Mouse (Mus musculus): ENCODE measurements around the gene Pxylp1.
A peak's percentile ranks its signal among the peaks of the same experiment; 100 is the strongest.

Pxylp1 gene

DNA sequence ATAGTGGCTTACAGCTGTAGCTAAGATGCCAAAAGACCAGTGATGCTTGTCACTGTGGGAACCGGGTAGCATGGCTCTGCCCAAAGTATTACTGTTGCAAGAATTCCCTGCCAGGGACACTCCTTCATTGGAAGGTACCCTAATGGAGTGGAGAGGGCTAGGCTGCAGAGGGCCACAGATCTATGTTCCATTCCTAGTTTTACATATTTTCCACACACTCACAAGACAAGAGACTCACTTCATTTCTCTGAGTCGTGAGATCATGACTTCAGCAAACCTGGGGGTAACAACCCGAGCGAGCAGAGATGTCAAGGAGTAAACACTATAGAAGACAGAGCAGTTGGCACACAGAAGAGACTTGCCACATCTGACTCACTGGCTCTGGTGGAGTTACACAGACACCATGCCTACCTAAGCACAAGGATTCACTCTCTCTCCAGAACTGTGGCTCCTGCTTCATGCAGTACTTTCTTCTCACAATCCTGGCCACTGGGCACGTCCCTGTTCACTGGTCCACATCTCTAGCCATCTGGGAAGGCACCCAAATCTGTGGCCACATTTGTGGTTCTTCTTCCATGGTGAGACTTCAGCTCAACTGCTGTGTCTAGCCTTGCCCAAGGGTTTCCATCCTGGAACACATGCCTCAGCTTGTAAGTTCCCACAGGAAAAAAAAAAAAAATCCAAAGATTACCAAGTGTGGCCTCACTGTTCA is 31.9 kb downstream of the Pxylp1 start:
- DNase-seq (ENCODE audit: low spot score in 2 of 2), result no peak

DNA sequence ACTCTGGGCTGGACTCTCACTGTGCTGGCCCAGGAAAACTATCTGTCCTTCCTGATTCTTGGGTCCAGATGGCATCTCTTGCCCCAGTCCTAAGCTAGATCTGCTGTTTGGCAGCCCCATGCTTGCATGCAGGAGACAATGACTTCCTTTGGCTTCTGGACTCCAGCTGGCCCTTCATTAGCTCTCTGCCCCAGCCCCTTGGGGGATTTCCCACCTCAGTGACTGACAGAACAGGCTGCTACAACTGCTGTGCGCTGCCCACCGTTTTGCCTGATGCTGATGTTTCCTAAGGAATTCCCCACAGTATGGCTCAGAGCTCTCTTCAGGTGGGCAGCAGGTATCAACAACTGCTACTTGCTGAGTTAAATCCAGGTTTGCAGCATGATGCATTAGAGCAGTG is 33.4 kb downstream of the Pxylp1 start:
- no peak for DNase-seq (ENCODE audit: low spot score in 2 of 2)

DNA sequence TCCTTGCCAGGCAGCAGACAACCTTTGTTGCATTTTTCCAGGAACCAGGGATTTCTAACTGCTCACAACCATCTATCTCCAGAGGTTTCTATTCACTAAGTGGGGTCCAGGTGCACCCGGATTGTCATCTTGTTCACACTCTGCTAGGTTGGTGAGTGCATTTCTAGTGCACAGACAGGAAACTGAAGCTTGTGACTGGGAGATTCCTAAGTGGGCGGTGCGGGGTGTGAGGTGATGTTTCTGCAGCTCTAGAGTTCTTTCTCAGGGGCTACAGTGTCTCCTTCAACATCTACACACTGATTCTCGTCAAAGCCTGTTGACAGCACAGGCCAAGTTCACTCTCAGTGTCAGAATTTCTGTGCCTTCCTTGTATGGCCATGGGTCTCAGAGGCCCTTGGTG is 34.6 kb downstream of the Pxylp1 start:
- DNase-seq (ENCODE audit: low spot score in 2 of 2), result no peak

DNA sequence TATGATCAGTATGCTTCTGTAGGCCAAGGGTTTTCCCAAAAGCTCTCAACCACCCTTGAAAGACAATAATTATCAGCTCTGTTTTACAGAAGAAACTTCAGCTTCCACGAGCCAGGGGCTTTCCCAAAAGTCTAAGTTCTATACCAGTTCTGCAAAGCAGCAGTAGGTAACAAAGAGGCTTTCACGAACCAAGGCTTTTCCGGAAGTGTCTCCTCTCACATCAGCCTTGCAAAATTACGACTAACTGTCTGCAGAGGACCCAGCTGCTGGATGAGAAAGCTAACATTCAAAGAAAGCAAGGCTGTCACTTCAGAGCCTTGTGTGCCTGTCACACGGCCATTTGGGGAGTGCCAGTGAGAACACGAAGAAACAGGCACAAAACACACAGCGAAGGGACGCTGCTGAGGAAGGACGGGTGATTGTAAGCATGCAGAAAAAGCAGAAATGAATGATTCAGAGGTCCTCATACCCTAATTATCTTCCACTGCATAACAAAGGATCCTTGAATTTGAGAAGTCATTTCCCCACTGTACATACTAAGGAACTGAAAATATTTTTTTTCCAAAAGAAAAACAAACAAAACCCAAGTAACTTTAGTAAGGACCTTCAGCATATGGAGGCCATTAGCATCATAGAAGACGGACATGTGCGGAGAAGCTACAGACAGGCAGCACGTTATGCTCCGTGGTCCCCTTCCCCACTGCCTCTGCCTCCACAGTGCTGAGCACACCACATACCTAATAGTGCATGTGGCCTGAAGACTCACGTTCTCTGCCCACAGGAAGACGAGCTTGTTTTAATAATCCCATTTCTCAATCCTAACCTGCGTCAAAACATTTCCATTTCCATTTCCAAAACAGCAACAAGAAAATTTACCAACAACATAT is 38.9 kb downstream of the Pxylp1 start:
- no peak for DNase-seq (ENCODE audit: low spot score in 2 of 2)

DNA sequence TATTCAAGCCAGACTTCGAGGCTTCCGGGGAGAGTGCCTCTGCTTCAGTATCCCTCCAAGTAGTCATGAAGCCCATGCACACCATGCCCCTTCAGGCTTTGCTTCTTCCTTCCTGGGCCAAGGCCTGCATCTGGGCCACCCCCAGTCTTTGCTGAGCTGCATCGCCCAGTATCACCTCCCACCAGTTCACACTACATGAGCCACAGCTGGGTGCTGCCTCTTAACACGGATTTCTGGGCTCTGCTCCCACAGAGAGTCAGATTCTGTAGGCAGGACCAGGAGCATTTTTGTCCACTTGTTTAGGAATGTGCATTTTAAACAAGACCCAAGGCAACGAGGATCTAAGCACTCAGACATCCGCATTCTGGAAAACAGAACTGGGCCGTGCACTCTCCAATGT is 40.8 kb downstream of the Pxylp1 start:
- no peak for DNase-seq (ENCODE audit: low spot score in 2 of 2)

DNA sequence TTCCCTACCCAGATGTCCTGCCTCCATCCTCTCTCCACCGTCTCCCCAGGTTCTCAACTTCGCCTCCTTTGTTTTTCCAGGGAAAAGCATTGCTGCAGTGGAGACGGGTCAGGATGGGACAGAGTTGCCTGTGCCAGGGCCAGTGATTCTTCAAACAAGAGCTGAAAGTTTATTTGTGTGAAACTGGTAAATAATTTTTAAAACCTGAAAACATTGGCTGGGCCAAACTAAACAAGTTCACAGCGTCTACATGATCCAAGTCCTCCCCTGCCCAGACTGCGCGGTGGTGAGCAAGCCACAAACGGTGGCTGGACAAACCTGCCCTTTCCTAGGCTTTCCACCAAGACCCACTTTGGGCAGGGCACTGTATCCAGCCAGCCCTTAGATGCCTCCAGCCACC is 41.4 kb downstream of the Pxylp1 start:
- no peak for DNase-seq (ENCODE audit: low spot score in 2 of 2)

DNA sequence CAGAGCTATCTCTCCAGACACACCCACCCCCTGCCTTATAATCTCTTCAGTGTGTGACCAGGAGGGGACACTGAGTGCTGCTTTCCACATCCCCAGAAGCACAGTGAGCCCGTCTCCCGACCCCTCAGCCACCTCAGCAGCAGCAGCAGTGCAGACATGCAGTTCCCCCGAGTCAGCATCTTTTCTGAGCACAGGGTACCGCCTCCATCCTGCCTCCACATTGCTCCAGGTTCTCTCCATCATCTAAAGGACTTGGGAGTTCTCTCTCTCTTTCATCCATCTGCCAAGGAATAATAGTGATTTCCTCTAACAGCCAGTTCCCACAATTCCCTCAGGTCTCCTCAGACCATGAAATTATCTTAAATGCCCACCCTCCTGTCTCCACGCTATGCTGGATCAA is 43.5 kb downstream of the Pxylp1 start:
- no peak for DNase-seq (ENCODE audit: low spot score in 2 of 2)

DNA sequence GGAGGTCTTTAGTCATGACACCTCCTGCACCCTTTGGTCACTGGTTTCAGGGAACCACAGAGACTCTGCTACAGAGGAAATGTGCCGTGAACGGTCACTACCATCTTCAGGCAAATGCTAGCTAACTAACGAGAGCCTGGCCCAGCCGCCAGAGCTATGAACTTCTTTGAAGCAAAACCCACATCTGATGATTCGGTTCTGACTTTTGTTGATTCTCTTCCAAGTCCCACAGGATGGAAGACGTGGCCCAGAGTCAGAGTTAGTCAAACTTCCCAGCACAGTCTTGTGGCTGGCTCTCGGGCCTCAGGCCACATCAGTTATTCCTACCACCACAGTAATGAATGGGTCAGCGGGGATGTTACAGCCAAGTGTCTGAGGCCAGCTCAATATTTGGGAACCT is 46.1 kb downstream of the Pxylp1 start:
- no peak for DNase-seq (ENCODE audit: low spot score in 2 of 2)

DNA sequence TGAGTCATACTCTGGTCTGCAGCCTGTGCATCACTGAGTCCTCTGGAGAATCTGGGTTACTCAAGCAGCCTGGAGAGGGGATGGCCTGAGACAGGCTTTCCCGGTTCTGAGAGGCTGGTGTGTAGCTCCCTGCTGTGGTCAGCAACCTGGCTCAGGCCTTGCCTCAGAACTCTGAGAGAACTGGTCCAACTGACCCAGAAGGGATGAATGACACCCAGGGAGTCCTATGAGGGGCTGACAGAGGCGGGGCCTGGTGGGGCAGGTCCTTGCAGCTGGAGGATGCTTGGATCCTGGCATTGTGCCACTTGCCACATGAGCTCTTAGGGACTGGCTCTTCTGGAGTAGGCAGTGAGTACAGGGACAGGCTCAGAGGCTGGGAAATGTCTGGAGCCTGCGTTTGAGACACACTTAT is 47.7 kb downstream of the Pxylp1 start:
- DNase-seq (ENCODE audit: low spot score in 2 of 2), result no peak

DNA sequence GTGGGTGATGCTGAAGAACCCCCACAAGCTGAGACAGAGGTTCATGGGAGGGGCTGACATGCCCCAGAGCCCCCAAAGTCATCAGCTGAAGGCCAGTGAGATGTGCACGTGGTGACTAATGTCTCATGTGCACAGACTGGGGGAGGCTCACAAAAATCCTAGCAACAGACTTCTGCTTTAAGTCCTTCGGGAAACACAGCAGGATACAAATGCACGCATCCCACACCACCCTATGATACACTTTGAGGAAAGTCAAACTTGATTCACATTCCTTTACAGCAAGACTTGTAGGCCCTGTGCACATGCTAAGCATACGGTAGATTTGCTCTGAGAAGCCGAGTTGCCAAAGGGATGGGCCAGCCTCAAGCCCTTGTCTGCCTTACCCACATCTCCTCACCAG is 53.1 kb downstream of the Pxylp1 start:
- no peak for DNase-seq (ENCODE audit: low spot score in 2 of 2)

DNA sequence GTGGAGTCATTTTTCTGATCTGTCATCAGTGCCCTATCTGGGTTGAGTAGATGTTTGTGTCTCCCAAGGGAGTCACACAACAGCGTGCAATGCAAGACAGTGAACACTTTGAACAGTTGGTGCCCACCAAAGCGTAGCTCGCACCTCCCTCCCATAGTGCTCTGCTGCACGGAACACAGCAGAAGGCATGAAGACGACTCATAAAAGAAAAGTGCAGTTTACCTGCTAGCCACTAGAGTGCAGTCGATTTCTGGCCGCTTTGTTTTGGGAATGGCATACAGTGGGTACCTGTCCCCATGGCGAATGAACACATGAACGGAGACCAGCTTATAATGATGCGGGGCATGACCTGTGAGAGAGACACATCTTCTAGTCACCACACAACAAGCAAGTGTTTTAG is 53.6 kb downstream of the Pxylp1 start:
- peak in 1 of 2 experiments; percentile 40 for DNase-seq (ENCODE audit: low spot score in 2 of 2)

DNA sequence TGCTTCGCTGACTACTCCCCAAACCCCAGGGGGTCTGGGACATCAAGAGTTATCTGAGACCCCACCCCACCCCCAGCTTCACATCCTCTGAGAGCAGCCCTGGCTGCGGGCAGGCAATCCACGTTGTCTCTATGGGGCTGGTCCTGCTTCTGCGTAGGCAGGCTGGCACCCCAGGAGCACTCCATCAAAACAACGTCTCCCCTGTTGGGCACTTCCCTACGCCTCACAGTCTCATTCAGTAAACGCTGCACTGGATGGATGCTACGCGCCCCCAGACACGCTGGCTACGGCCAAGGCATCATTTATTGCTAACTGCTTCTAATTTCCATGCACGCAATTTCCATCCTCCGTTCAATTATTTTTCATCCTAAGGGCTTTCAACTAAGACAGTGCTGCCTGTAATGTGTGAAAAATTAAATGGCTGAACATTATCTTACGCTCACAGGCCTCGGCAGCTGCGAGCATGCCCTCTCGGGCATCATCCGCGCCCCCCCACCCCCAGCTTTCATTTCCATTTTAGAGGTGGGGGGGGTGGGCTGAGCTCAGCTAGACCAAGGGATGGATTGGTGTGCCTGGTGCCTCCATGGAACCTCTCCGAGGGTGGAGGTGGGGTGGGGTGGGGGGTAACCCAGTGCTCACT is 54.6 kb downstream of the Pxylp1 start:
- DNase-seq (ENCODE audit: low spot score in 2 of 2), result no peak

DNA sequence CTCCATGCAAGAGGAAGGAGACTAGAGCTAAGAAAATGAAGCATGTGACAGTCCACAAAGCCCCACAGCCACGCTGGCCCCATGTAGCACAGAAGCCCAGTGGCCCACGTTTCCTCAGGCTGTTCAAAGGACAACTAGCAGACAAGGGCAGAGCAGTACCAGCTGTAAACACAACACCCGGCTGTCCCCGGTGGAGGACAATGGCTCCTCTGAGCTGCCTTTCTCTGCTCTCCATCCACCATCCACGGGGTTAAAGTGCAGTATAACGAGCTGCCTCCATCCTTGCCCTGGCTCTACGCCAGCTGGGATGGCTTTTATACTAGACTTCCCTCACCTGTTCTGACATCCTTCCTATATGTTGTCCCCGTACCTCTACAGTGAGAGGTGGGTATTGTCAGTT is 55.5 kb downstream of the Pxylp1 start:
- DNase-seq (ENCODE audit: low spot score in 2 of 2), result no peak

DNA sequence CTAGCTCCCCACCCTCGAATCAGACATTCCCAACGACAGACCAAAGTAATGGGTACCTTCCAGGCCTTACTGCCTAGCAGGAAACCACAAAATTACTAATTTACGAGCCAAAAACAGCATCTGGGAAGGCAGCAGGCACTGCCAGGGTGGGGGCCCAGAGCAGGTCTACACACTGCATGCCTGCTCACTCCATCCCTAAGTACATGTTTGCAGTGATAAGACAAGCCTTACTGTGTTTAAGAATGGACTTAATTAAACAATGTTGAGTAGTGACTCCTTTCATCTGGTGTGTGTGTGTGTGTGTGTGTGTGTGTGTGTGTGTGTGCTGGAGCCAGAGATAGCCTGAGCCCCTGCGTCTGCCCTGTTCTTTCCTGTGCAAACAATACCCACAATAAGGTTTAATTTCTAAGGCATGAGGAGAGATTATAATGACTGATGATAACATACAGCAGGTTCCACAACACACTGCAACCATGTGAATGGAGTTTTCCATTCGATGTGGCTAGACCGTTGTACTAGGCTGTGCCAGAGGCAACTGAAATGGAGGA is 57.0 kb downstream of the Pxylp1 start:
- no peak for DNase-seq (ENCODE audit: low spot score in 2 of 2)

DNA sequence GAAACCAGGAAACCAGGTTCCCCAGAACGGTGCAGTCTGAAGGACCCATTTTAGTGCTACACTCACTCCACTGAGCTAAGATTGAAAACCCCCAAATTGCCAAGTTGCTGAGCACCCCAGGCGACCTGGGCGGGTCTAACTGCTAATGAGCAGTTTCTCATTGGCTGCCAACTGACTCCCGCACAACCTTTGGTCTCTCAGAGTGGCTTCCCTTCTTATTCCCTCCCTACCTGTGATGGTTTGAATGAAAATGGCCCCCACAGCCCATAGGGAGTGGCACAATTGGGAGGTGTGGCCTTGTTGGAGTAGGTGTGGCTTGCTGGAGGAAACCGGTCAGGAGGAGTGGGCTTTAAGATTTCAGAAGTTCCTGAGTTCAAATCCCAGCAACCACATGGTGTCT is 58.9 kb downstream of the Pxylp1 start:
- no peak for DNase-seq (ENCODE audit: low spot score in 2 of 2)

DNA sequence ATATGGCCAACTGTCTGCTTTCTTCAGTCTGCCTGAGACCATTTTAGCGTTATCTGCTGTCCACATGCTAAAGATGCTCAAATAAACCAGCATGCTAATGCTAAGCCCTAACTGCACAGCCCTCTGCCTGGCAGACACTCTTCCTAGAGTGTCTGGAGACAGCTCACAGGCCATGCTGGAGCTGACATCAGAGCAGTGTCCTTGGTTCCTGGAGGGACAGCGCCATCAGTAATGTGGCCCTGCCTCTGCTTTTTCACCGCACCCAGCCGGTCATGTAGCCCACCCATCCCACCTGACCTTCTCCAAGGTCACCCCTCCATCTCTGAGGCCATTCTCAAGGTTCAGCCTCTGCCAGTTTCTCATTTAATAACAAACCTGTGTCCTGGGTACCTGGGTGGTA is 60.0 kb downstream of the Pxylp1 start:
- DNase-seq (ENCODE audit: low spot score in 2 of 2), result no peak

DNA sequence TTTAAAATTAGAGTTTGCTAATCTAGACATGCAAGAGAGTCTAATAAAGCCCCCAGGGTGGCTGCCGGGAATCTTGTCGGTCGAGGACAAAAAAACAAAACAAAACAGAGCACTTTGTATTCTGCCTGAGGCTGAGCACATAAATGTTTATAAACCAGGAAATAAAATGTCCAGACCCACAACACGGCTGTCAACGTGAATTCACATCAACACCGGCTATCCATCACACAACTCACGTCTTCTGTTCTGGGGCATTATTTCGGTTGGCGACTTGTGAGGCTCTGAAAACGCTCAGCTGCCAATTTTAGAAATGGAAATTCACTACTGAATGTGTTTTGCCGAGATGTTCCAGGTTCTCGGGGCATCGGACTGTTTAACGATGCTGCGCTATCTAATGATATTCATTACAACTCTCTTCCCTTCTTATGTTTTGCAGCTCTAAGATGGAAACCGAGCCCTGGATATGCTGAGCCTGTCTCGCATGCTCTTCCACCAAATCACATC is 61.6 kb downstream of the Pxylp1 start:
- no peak for DNase-seq (ENCODE audit: low spot score in 2 of 2)

DNA sequence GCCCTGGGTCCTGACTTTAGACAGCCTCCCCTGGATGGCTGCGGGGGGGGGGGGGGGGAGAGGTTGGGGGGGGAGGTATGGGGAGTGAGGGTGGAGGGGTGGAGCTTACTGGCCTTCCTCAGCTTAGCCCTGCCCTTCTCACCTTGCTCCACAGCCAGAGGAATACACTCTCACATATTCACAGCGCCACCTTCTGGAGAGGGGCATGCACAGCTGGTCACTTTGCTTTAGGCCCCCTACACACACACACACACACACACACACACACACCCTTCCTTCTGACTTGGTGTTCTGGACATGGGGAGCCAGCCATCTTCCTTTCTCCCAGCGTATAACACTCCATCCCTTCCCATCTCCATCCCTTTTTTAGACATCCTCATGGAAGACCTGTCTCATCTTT is 62.8 kb downstream of the Pxylp1 start:
- peak in 1 of 2 experiments; percentile 11 for DNase-seq (ENCODE audit: low spot score in 2 of 2)

DNA sequence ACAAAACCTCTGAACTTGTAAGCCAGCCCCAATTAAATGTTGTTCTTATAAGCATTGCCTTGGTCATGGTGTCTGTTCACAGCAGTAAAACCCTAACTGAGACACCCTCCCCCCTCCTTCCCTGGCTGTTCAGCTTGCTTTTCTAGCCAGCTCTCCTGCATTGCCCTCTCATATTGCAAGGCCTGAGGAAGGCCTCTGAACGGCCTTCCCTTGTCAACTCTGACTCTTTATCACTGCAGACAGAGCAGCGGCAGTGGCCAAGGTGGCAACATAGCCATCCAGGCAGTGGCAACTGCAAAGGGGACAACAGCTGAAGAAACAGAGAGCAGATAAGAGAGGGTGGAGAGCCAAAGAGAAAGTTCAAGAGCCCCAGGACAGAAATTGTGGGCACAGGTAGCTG is 64.4 kb downstream of the Pxylp1 start:
- DNase-seq (ENCODE audit: low spot score in 2 of 2), result no peak

DNA sequence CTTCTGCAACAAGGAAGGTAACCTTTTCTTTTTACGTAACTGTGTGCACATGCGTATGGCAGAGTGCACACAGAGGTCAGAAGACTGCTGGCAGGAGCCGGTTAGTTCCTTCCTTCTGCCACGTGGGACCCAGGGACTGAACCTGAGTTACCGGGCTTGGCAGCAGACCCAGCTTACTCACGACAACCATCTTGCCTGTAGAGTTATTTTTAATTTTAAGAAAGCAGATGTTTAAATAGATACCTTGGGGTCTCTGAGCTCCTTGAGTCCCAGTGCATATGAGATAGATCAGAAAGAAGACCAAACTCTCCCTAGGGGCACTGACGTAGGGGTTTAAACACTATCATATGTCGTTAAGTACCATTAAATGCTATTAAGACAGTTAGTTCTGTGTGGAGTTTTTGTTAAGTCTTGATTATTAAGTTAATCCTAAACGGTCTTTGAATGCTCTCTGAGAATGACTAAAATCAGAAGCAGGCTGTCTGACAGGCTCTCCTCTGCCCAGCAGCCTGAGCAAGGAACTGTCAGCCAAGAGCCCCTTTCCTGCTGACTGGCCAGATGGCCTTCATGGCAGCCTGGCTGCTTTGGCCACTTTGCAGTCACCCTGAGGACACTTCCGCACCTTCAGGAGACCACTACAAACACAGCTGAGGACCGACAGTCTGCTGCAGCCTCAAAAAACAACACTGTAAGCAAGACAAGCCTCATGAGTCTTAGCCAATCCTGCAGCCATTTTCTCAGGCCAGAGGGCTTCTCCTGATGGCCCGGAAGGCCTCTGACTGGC is 65.3 kb downstream of the Pxylp1 start:
- no peak for DNase-seq (ENCODE audit: low spot score in 2 of 2)

DNA sequence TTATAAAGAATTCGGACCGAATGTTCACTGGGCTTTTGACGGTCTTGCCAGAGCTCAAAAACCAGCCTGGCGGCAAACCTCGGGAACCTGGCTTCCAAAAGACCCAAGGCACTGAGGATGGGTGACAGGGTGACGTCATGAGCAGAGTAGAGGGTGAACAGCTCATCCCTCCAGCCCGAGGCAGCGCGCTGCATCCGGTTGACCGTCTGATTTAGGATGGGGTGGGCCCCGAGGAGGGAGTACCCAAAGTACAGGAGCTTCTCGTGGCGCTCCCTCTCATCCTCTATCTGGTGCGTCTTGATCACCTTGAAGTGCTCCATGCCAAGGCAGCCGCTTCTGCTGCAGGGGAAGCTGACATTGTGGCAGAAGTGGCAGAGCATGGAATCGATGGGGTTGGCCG is 67.6 kb downstream of the Pxylp1 start:
- no peak for DNase-seq (ENCODE audit: low spot score in 2 of 2)

DNA sequence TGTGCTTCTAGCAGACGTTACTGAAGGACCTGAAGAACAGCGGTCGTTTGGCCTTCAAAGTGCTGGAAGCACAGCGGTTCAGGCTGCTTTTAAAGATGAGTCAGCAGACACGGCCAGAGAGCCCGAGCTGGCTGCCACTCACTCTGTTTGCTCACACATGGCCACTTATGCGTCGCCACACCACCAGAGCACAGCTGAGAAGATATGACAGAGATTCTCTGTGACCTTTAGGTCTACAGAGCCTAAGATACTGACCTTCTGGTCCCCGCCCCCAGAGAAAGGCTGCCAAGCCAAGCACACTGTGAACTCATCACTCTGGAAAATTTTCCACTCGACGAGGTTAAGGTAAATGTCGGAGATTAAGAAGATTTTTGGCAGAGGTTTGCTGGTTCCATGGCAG is 68.4 kb downstream of the Pxylp1 start:
- DNase-seq (ENCODE audit: low spot score in 2 of 2), result no peak
